Comparison of ENCODE assay signal across 26 mouse cellular contexts in the genomic region with DNA sequence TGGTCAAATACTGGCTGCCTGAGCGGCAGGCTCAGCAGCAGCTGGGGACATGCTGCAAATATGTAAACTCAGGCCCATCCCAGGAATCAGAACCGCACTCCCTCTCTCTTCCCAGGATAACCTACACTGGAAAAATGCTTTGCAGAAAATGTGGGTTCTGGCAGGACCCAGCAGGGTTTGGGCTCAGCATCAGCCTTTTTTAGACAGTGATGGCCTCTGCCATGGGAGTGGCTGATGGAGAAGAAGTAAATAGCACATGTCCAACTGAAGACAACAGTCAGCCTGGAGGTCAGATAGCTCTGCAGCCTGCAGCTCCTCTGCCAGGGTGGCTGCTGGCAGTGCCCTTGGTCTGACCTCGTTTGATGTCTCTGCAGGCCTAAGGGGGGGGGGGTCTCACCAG.
DNase-seq lines count a peak whose midpoint lies in the region; ATAC-seq and TF ChIP-seq lines count a peak whose summit lies in the region.
"Had no signal": no experiment of that assay in that cellular context is flagged by ENCODE, and none has a peak within 500 bp of the region (broad histone marks: within the 10 kb centered on the region; RNA-seq: fewer than 3 reads in every experiment).

No protein-coding gene starts in this region.

- H3K4me1 ChIP-seq in forebrain, embryonic 15.5 days, result peaks cover 10% of the 10 kb centered on the region
- no peaks in the 10 kb centered on the region for H3K4me1 ChIP-seq in forebrain, embryonic 11.5 days (replicated peaks; ENCODE audit: control insufficient read depth, insufficient read depth, low read length)
- peaks cover 21% of the 10 kb centered on the region for H3K4me1 ChIP-seq in hindbrain, embryonic 10.5 days (replicated peaks)
- H3K4me1 ChIP-seq in hindbrain, postnatal 0 days (ENCODE audit: insufficient read depth, low read length), result no peaks in the 10 kb centered on the region
- H3K4me1 ChIP-seq in midbrain, embryonic 10.5 days, result peaks cover 19% of the 10 kb centered on the region
- H3K4me1 ChIP-seq in midbrain, embryonic 13.5 days (replicated peaks), result peaks cover 8% of the 10 kb centered on the region; the same call in 1 of the 2 replicates

- no peak for ATAC-seq in forebrain, embryonic 15.5 days (replicated peaks)
- ATAC-seq in forebrain, embryonic 11.5 days (replicated peaks; ENCODE audit: low FRiP score), result no peak
- no peak for ATAC-seq in hindbrain, postnatal 0 days
- no peak for ATAC-seq in midbrain, embryonic 13.5 days
- ATAC-seq: activated CD4-positive, CD25-positive, alpha-beta regulatory T cell, adult 4 months; CD4-positive, CD25-positive, alpha-beta regulatory T cell, adult 4 months; forebrain, embryonic 14.5 days; Patski had no signal

- H3K9ac ChIP-seq in forebrain, embryonic 15.5 days (replicated peaks), result no peak overlapping the region
- H3K9ac ChIP-seq in forebrain, embryonic 11.5 days (ENCODE audit: low read length), result no peak overlapping the region
- no peak overlapping the region for H3K9ac ChIP-seq in hindbrain, postnatal 0 days (replicated peaks; ENCODE audit: low read length)
- H3K9ac ChIP-seq in midbrain, embryonic 13.5 days (replicated peaks), result no peak overlapping the region
- H3K9ac ChIP-seq: embryonic facial prominence, embryonic 12.5 days; forebrain, embryonic 12.5 days had no signal

- DNase-seq in forebrain, embryonic 11.5 days (ENCODE audit: low spot score), result no peak
- no peak for DNase-seq in hindbrain, embryonic 10.5 days (ENCODE audit: low spot score)
- DNase-seq in hindbrain, postnatal 0 days (ENCODE audit: low spot score), result no peak
- no peak for DNase-seq in midbrain, embryonic 10.5 days (ENCODE audit: low spot score)
- peak; percentile 24 for DNase-seq in retina, postnatal 1 day
- no peak for DNase-seq in retina, embryonic 14.5 days (ENCODE audit: low spot score)
- DNase-seq: adrenal gland, adult 8-10 months; adrenal gland, postnatal 14 days; adrenal gland, postnatal 36 days; B cell, adult 2 months; cerebellum, adult 11-12 months; cerebellum, adult 2 months; cerebellum, adult 9-10 months; cerebellum, postnatal 10 days; cerebellum, postnatal 25 days had no signal

- TF ChIP-seq CTCF in hindbrain, postnatal 0 days (IDR thresholded peaks at IDR 0.05; ENCODE audit: low read depth), result no peak

- H3K9me3 ChIP-seq in forebrain, embryonic 15.5 days, result no peaks in the 10 kb centered on the region
- no peaks in the 10 kb centered on the region; the same call in 1 of the 2 replicates for H3K9me3 ChIP-seq in forebrain, embryonic 11.5 days (ENCODE audit: control insufficient read depth, low read length)
- H3K9me3 ChIP-seq in hindbrain, embryonic 10.5 days, result no peaks in the 10 kb centered on the region
- no peaks in the 10 kb centered on the region for H3K9me3 ChIP-seq in hindbrain, postnatal 0 days (ENCODE audit: low read length)
- no peaks in the 10 kb centered on the region for H3K9me3 ChIP-seq in midbrain, embryonic 10.5 days (replicated peaks)
- H3K9me3 ChIP-seq in midbrain, embryonic 13.5 days, result no peaks in the 10 kb centered on the region
- H3K9me3 ChIP-seq: embryonic facial prominence, embryonic 10.5 days; embryonic facial prominence, embryonic 12.5 days; forebrain, embryonic 12.5 days had no signal

- peak overlapping the region; percentile 15; the same call in 1 of the 2 replicates for H3K27ac ChIP-seq in forebrain, embryonic 15.5 days (replicated peaks)
- H3K27ac ChIP-seq in forebrain, embryonic 11.5 days (ENCODE audit: low read depth, low read length), result no peak overlapping the region
- peak overlapping the region; percentile 50 for H3K27ac ChIP-seq in hindbrain, embryonic 10.5 days
- H3K27ac ChIP-seq in hindbrain, postnatal 0 days, result no peak overlapping the region
- peak overlapping the region; percentile 19; the same call in 1 of the 2 replicates for H3K27ac ChIP-seq in midbrain, embryonic 10.5 days (replicated peaks)
- H3K27ac ChIP-seq in midbrain, embryonic 13.5 days, result no peak overlapping the region
- H3K27ac ChIP-seq: embryonic facial prominence, embryonic 10.5 days; embryonic facial prominence, embryonic 12.5 days; forebrain, embryonic 12.5 days had no signal

- H3K4me2 ChIP-seq in forebrain, embryonic 15.5 days (replicated peaks), result no peak overlapping the region
- H3K4me2 ChIP-seq in forebrain, embryonic 11.5 days (ENCODE audit: low read depth, low read length, severe bottlenecking), result no peak overlapping the region
- H3K4me2 ChIP-seq in hindbrain, postnatal 0 days (ENCODE audit: low read depth, low read length), result no peak overlapping the region
- no peak overlapping the region for H3K4me2 ChIP-seq in midbrain, embryonic 13.5 days (replicated peaks)
- H3K4me2 ChIP-seq: embryonic facial prominence, embryonic 12.5 days; forebrain, embryonic 12.5 days had no signal

- no peaks in the 10 kb centered on the region for H3K36me3 ChIP-seq in forebrain, embryonic 15.5 days
- H3K36me3 ChIP-seq in forebrain, embryonic 11.5 days (ENCODE audit: control insufficient read depth, insufficient read depth, low read length), result no peaks in the 10 kb centered on the region
- H3K36me3 ChIP-seq in hindbrain, embryonic 10.5 days, result no peaks in the 10 kb centered on the region
- no peaks in the 10 kb centered on the region for H3K36me3 ChIP-seq in hindbrain, postnatal 0 days (ENCODE audit: insufficient read depth, low read length)
- no peaks in the 10 kb centered on the region for H3K36me3 ChIP-seq in midbrain, embryonic 10.5 days
- no peaks in the 10 kb centered on the region for H3K36me3 ChIP-seq in midbrain, embryonic 13.5 days
- H3K36me3 ChIP-seq: embryonic facial prominence, embryonic 10.5 days; embryonic facial prominence, embryonic 12.5 days; forebrain, embryonic 12.5 days; G1E had no signal

- 69% methylated on average over 3 of the region's 3 CpGs for WGBS in forebrain, embryonic 15.5 days
- WGBS in forebrain, embryonic 11.5 days, result 74% methylated on average over 3 of the region's 3 CpGs
- WGBS in hindbrain, embryonic 10.5 days, result 63% methylated on average over 3 of the region's 3 CpGs
- WGBS in hindbrain, postnatal 0 days, result 60% methylated on average over 3 of the region's 3 CpGs
- WGBS in midbrain, embryonic 10.5 days, result 78% methylated on average over 3 of the region's 3 CpGs
- WGBS in midbrain, embryonic 13.5 days, result 77% methylated on average over 3 of the region's 3 CpGs

- H3K4me3 ChIP-seq in forebrain, embryonic 15.5 days, result no peak overlapping the region
- no peak overlapping the region for H3K4me3 ChIP-seq in forebrain, embryonic 11.5 days (ENCODE audit: low read depth, low read length)
- H3K4me3 ChIP-seq in hindbrain, embryonic 10.5 days, result no peak overlapping the region
- H3K4me3 ChIP-seq in hindbrain, postnatal 0 days (ENCODE audit: low read length), result no peak overlapping the region
- H3K4me3 ChIP-seq in midbrain, embryonic 10.5 days, result no peak overlapping the region
- H3K4me3 ChIP-seq in midbrain, embryonic 13.5 days (replicated peaks), result no peak overlapping the region
- H3K4me3 ChIP-seq: embryonic facial prominence, embryonic 10.5 days; embryonic facial prominence, embryonic 12.5 days; forebrain, embryonic 12.5 days had no signal

- H3K27me3 ChIP-seq in forebrain, embryonic 15.5 days, result no peaks in the 10 kb centered on the region
- H3K27me3 ChIP-seq in forebrain, embryonic 11.5 days (ENCODE audit: control insufficient read depth, insufficient read depth, low read length), result no peaks in the 10 kb centered on the region
- H3K27me3 ChIP-seq in hindbrain, embryonic 10.5 days (ENCODE audit: insufficient read depth, poor library complexity, severe bottlenecking), result no peaks in the 10 kb centered on the region
- H3K27me3 ChIP-seq in hindbrain, postnatal 0 days (ENCODE audit: insufficient read depth, low read length), result no peaks in the 10 kb centered on the region
- no peaks in the 10 kb centered on the region for H3K27me3 ChIP-seq in midbrain, embryonic 10.5 days (ENCODE audit: low read depth, poor library complexity, severe bottlenecking)
- H3K27me3 ChIP-seq in midbrain, embryonic 13.5 days, result peaks cover 3% of the 10 kb centered on the region; the same call in 1 of the 2 replicates
- H3K27me3 ChIP-seq: CH12.LX; embryonic facial prominence, embryonic 12.5 days; forebrain, embryonic 12.5 days had no signal

Comparison
In these comparisons a context has a peak if more than half of its experiments do, and no peak if none do; other contexts are left out.
1. H3K27ac ChIP-seq: peak in forebrain, embryonic 15.5 days (single experiment), hindbrain, embryonic 10.5 days (single experiment) and midbrain, embryonic 10.5 days (single experiment); none in forebrain, embryonic 11.5 days (single experiment), hindbrain, postnatal 0 days (single experiment) and midbrain, embryonic 13.5 days (single experiment).